Mouse (Mus musculus): ENCODE data around the gene Efna2. TPM values are rescaled to one million over a fixed set of nuclear protein-coding genes. Genes with fewer than 3 reads are reported as not detected.

Gene Efna2
- polyA plus RNA-seq, 1 experiment from 2014 or later, result 33.6 TPM

DNA sequence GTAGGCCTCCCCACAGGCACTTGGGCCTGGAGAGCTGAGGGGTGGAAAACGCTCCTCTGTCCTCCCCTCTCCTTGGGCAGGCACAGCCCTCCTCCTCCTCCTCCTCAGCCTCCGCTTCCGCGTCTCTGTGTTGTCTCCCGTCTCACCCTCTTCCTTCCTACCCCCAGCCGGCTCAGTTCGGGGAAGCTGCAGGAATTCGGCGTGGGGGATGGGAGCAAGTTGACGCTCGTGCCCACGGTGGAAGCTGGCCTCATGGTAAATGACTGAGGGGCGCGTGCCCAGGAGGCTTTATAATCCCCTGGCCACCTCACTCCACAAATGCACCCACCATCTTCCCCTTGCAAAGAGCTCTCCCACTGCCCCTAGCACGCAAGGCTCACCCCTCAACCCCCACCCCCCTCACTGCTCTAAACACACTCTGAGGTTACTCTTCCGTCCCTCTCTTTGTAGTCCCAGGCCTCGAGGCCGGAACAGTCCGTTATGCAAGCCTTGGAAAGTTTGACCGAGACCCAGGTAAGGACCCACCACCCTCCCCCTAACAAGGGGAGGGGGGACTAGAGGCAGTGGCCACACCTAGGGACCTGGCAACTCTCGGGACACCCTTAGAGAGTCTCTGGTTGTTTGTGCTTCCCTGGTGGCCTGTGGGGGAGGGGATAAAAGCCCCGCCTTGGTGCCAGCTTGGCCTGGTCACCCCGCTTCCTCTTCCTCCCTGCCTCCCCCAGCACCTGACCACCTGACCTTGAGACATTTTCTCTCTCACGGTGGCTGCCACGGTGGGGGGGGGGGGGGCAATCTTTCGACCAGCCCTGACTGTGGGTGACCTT lies 27.9 kb upstream of the Efna2 start:
- Histone ChIP-seq H3K9ac (peak overlapping the region; percentile 99), H3K36me3 (peaks cover 34% of the 10 kb centered on the region), H3K27me3 (no peaks in the 10 kb centered on the region), H3K27ac (replicated peaks) (peak overlapping the region; percentile 100), H3K4me3 (peak overlapping the region; percentile 87), H3K9me3 (no peaks in the 10 kb centered on the region), H3K4me2 (peak overlapping the region; percentile 96), H3K4me1 (replicated peaks) (peaks cover 53% of the 10 kb centered on the region)
- no peak for ATAC-seq (ENCODE audit: low FRiP score, low read depth)
- WGBS, result under 1% methylated on average over 24 of the region's 26 CpGs

DNA sequence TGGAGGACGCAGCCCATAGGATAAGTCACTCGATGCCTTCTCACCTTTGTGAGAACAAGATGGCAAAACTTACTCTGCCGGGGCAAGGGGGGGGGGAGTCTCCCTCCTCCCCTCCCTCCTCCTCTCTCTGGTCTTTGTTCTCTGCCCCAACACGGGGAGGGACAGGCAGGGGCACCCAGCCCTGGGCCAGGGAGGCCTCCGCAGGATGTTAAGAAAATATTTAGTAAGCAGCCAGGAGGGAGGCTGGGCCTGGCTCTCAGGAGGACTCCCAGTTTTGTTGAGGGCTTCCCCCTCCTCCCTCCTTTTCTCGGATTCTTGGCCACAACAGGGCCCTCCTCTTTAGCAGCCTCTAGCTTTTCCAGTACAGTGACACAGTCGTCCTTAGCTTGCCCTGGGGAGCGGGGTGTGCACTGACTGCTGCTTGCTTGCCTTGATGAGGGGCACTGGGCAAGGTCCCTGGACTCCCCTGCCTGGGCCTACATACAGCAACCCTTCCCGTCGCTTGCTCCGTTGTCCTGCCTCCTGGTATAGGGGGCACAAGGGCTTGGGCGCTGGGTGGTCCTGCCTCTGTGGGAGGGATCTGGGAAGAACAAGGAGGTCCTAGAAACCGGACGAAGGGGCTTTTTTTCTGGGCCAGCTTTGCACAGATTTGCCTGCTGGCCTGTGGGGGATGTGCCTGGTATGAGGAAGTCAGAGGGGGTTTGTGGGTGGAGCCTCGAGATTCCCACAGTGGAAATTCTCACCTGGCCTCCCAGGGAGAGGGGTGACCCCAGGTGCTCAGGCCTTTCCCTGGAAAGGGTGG lies 27.0 kb upstream of the Efna2 start:
- Histone ChIP-seq H3K9me3 (no peaks in the 10 kb centered on the region), H3K4me3 (peak overlapping the region; percentile 87), H3K27me3 (no peaks in the 10 kb centered on the region), H3K36me3 (peaks cover 43% of the 10 kb centered on the region), H3K4me1 (replicated peaks) (peaks cover 62% of the 10 kb centered on the region), H3K27ac (replicated peaks) (peak overlapping the region; percentile 100), H3K4me2 (peak overlapping the region; percentile 96), H3K9ac (peak overlapping the region; percentile 99)
- no peak for ATAC-seq (ENCODE audit: low FRiP score, low read depth)
- 4% methylated on average over 15 of the region's 15 CpGs for WGBS

DNA sequence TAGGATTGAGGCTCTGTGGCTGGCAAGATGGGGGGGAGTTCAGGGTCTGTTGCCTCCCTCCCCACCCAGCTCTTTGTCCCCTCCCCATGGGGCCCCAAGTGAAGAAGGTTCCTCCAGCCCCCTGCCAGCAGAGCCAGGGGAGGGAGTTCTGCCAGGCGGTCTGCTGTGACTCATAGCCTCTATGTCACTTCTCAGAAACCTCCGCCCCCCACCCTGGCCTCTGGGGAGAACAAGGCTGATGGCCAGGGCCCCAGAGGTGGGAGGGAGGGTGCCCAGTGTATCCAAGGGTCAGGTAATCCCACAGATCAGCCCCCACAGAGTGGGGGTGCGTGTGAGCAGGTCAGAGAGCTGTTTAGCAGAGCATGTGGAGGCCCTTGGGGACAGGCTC lies 26.4 kb upstream of the Efna2 start:
- Histone ChIP-seq H3K4me3 (peak overlapping the region; percentile 87), H3K4me2 (peak overlapping the region; percentile 96), H3K27ac (replicated peaks) (peak overlapping the region; percentile 100), H3K36me3 (peaks cover 46% of the 10 kb centered on the region), H3K9ac (peak overlapping the region; percentile 99), H3K4me1 (replicated peaks) (peaks cover 60% of the 10 kb centered on the region), H3K27me3 (no peaks in the 10 kb centered on the region), H3K9me3 (no peaks in the 10 kb centered on the region)
- ATAC-seq (ENCODE audit: low FRiP score, low read depth), result no peak
- 34% methylated on average over 3 of the region's 3 CpGs for WGBS

DNA sequence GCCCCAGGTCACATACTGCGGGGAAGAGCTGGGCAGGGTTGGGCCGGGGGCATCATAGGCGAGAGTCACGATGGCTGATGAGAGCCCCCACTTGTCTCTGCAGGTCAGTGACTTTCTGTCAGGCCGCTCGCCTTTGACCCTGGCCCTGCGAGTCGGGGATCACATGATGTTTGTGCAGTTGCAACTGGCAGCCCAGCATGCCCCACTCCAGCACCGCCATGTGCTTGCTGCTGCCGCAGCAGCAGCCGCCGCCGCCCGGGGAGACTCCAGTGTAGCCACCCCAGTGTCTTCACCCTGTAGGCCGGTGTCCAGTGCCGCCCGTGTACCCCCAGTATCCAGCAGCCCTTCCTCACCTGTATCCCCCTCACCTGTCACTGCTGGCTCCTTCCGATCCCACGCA lies 25.6 kb upstream of the Efna2 start:
- Histone ChIP-seq H3K36me3 (peaks cover 46% of the 10 kb centered on the region), H3K4me2 (peak overlapping the region; percentile 96), H3K9ac (0 out of 2 replicates have a peak overlapping the region, but pooled peaks have one; percentile 2), H3K27ac (replicated peaks) (peak overlapping the region; percentile 100; the same call in 1 of the 2 replicates), H3K4me1 (replicated peaks) (peaks cover 65% of the 10 kb centered on the region), H3K27me3 (no peaks in the 10 kb centered on the region), H3K9me3 (no peaks in the 10 kb centered on the region), H3K4me3 (peak overlapping the region; percentile 3; the same call in 1 of the 2 replicates)
- 84% methylated on average over 19 of the region's 19 CpGs for WGBS
- no peak for ATAC-seq (ENCODE audit: low FRiP score, low read depth)

DNA sequence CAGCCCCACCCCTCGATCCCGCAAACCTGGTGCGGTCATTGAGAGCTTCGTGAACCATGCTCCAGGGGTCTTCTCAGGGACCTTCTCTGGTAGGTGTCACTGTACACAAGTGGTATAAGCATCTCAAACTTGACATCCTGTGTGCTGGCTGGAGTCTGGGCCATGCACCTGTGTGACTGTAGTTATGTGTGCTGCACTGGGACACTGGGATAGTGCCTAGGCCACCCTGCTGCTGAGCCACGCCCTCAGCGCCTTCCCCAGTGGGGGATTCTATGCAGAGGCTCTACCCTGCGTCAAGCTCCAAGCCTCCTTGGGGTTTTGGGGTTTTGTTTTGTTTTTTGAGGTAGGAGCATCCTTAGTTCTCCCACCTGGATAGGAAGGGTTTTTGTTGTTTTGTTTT lies 24.9 kb upstream of the Efna2 start:
- Histone ChIP-seq H3K4me3 (no peak overlapping the region), H3K27ac (replicated peaks) (peak overlapping the region; percentile 67; the same call in 1 of the 2 replicates), H3K9me3 (no peaks in the 10 kb centered on the region), H3K36me3 (peaks cover 46% of the 10 kb centered on the region), H3K4me1 (replicated peaks) (peaks cover 72% of the 10 kb centered on the region), H3K9ac (no peak overlapping the region), H3K27me3 (no peaks in the 10 kb centered on the region), H3K4me2 (no peak overlapping the region; the same call in 1 of the 2 replicates)
- 89% methylated on average over 7 of the region's 7 CpGs for WGBS
- ATAC-seq (ENCODE audit: low FRiP score, low read depth), result no peak

DNA sequence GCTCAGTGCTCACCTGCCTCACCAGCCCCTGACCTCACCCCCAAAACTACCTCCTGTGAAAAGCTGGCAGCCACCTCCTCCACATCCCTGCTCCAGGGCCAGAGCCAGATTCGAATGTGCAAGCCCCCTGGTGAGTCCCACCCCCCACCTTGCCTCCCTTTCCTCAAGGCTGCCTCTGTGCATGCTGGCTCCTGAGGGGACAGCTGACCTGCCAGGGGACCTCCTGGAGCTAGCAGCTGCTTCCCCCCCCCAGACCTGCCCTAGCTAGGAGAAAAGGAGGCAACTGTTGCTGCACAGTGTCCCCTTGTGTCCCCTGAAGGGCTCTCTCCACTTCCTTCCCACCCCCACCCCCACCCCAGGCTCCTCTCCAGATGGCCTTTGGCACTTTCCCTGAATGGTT lies 24.0 kb upstream of the Efna2 start:
- H3K4me1 ChIP-seq (replicated peaks), result peaks cover 78% of the 10 kb centered on the region
- peak overlapping the region; percentile 8; the same call in 1 of the 2 replicates for H3K4me2 ChIP-seq
- H3K36me3 ChIP-seq, result peaks cover 46% of the 10 kb centered on the region
- no peak overlapping the region for H3K9ac ChIP-seq
- peak overlapping the region; percentile 67 for H3K27ac ChIP-seq (replicated peaks)
- 45% methylated on average over 1 of the region's 1 CpGs for WGBS
- no peaks in the 10 kb centered on the region for H3K27me3 ChIP-seq
- no peaks in the 10 kb centered on the region for H3K9me3 ChIP-seq
- ATAC-seq (ENCODE audit: low FRiP score, low read depth), result no peak
- no peak overlapping the region for H3K4me3 ChIP-seq

DNA sequence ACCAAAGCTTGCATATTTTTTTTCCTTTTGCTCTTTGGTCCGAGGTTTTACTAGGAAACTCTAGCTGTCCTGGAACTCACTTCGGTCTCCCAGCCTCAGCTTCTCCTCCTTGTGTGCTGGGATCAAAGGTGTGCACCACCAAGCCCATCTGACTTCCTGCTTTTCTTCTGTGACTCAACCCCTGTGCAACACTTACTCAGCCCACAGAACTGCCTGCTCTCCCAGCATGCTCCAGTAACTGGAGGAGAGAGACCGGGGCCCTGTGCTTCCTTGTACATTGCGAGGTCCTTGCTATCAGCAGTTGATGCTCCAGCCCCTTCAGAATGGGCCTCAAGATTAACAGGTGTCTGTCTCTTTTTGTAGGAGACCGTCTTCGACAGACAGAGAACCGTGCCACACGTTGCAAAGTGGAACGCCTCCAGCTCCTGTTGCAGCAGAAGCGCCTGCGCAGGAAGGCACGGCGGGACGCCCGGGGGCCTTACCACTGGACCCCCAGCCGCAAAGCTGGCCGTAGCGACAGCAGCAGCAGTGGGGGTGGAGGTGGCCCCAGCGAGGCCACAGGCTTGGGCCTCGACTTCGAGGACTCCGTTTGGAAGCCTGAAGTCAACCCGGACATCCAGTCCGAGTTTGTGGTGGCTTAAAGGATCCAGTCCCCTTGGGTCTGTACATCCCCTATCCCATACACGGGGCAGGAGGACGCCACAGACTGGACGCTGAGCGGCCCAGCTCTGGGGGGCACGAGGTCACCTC lies 23.1 kb upstream of the Efna2 start:
- no peak overlapping the region for H3K9ac ChIP-seq
- no peaks in the 10 kb centered on the region for H3K27me3 ChIP-seq
- H3K4me3 ChIP-seq, result no peak overlapping the region
- no peaks in the 10 kb centered on the region for H3K9me3 ChIP-seq
- 84% methylated on average over 29 of the region's 29 CpGs for WGBS
- H3K4me2 ChIP-seq, result no peak overlapping the region
- peaks cover 86% of the 10 kb centered on the region for H3K4me1 ChIP-seq (replicated peaks)
- H3K36me3 ChIP-seq, result peaks cover 46% of the 10 kb centered on the region
- H3K27ac ChIP-seq (replicated peaks), result peak overlapping the region; percentile 67
- ATAC-seq (ENCODE audit: low FRiP score, low read depth), result no peak

DNA sequence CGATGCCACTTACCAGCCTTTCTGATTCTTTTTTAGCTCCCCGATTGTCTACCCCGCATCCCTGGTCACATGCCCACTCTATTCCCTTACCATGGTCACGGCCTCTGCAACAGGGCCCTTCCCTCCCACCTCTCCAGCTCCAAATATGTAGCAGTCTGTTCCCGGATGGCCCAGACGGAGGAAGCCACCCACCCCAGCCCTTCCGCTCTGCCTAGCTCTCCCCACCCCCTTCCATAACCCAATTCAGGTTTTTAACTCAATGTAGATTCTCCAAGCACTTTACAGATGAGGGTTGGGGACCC lies 22.6 kb upstream of the Efna2 start:
- no peaks in the 10 kb centered on the region for H3K27me3 ChIP-seq
- ATAC-seq (ENCODE audit: low FRiP score, low read depth), result no peak
- H3K4me3 ChIP-seq, result no peak overlapping the region
- WGBS, result 54% methylated on average over 7 of the region's 7 CpGs
- peaks cover 89% of the 10 kb centered on the region for H3K4me1 ChIP-seq (replicated peaks)
- no peak overlapping the region for H3K4me2 ChIP-seq
- H3K27ac ChIP-seq (replicated peaks), result peak overlapping the region; percentile 67
- peaks cover 46% of the 10 kb centered on the region for H3K36me3 ChIP-seq
- H3K9ac ChIP-seq, result no peak overlapping the region
- H3K9me3 ChIP-seq, result no peaks in the 10 kb centered on the region

DNA sequence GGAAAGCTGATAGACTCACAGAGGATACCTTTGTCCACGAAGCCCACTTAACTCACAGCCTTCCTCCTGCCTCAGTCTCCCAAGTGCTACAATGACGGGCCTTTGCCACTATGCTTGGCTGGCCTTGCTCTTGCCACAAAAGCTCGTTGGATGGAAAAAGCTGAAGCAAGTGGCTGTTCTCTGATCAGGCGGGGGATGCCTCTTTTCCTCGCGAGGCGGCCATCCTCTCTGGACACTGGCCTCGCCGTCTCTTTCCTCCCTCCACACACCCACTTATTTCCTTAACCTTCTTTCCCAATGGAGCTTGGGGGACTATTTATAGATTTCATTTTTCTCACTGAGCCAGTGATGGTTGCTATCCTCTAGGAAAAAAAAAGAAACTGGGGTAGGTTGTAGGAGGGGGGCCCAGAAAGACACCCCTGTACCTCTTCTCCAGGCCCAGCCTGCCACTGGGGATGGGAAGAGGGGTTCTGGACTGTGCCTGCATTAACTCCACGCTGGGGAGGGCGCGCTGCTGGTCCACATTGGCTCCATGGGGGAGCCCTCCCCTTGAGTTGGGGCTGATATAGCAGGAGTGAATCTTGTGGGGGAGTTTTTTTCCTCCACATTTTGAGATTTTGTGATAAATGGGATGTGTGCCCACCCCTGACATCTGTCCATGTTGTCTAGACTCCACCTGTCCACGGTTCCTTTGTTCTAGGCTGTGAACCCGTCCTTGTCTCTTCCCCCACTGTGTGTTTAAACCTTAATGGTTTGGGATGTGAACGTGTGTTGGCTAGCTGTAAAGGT lies 21.9 kb upstream of the Efna2 start:
- Histone ChIP-seq H3K9me3 (no peaks in the 10 kb centered on the region), H3K4me2 (no peak overlapping the region; the same call in 1 of the 2 replicates), H3K36me3 (peaks cover 46% of the 10 kb centered on the region), H3K4me1 (replicated peaks) (peaks cover 87% of the 10 kb centered on the region), H3K27ac (replicated peaks) (peak overlapping the region; percentile 78), H3K4me3 (no peak overlapping the region), H3K27me3 (no peaks in the 10 kb centered on the region), H3K9ac (peak overlapping the region; percentile 16; the same call in 1 of the 2 replicates)
- 48% methylated on average over 15 of the region's 15 CpGs for WGBS
- ATAC-seq (ENCODE audit: low FRiP score, low read depth), result no peak

DNA sequence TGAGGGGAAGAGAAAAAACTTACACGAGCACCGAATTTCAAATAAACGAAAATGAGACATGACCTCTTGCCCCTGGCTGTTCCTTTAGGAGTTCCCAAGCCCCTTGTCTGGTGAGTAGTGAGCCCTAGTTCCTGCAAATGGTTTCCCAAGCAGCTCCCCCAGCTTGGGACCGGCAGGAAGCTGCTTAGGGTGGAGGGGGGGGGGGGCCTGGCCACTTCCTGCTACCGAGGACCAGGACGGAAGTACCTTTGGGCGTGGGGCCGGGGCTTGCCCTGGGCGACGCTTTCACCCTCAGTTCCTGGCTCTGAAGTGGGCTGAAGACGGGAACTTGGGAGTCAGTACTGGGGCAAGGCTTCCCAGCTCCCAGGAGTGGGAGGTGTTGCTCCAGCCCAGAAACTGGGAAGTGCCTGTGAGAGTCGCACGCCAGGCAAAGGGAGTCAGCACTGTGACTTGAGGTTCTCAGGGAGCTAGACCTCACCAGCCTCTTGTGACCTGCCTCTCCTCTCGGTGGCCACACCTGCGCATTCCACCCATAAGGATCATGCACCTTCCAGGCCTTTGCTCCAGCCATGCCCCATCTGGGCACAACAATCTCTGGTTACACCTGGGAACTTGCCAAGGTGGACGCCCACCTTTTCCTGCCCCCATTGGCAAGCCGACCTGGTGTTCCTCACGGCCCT lies 20.8 kb upstream of the Efna2 start:
- Histone ChIP-seq H3K4me1 (replicated peaks) (peaks cover 76% of the 10 kb centered on the region), H3K4me2 (peak overlapping the region; percentile 72), H3K9ac (no peak overlapping the region; the same call in 1 of the 2 replicates), H3K9me3 (no peaks in the 10 kb centered on the region), H3K4me3 (no peak overlapping the region), H3K27me3 (no peaks in the 10 kb centered on the region), H3K36me3 (peaks cover 42% of the 10 kb centered on the region), H3K27ac (replicated peaks) (peak overlapping the region; percentile 90)
- no peak for ATAC-seq (ENCODE audit: low FRiP score, low read depth)
- 13% methylated on average over 18 of the region's 18 CpGs for WGBS

Measured in hindbrain, embryonic 15.5 days (tissue).